Mouse (Mus musculus) gastrocnemius, postnatal 14 days (tissue): Measurements from ENCODE around the gene Coa7. TPM values are rescaled to one million over a fixed set of nuclear protein-coding genes. Genes with fewer than 3 reads are reported as not detected.

Source experiments
- DNase-seq: peaks from one replicate; pipeline ENCODE4 v3.0.0; 2021; ENCODE audit warnings: mixed read lengths
- intact Hi-C: fragments of 180-260 bp; cut with DNase I; formaldehyde crosslinking; loops from one replicate; pipeline ENCODE4 v1.15.1; 2025; ENCODE audit warnings: low total_unique reads
- total RNA-seq, 2 experiments: library from RNA; stranded (reverse); gene quantifications; 2 replicates each; pipeline ENCODE4 v1.2.3; 2021

Gene Coa7
- total RNA-seq, 2 experiments from 2014 or later, result 29.0 to 31.3 TPM

- no peak for DNase-seq
- intact Hi-C loops, result no loop called here
Measured at GRCm38 (mm10) chr4:108369254-108369653, 41.3 kb downstream of the Coa7 start.

GRCm38 (mm10) chr4:108370409-108370808 is 42.5 kb downstream of the Coa7 start:
- DNase-seq, result no peak
- intact Hi-C loops, result no loop called here

- no peak for DNase-seq
- intact Hi-C loops, result no loop called here
Measured at GRCm38 (mm10) chr4:108371421-108371820, 43.5 kb downstream of the Coa7 start.

- no peak for DNase-seq
- intact Hi-C loops, result no loop called here
Measured at GRCm38 (mm10) chr4:108372166-108372565, 44.2 kb downstream of the Coa7 start.

- intact Hi-C loops, result no loop called here
Measured at GRCm38 (mm10) chr4:108379476-108379875, 51.5 kb downstream of the Coa7 start.

GRCm38 (mm10) chr4:108380146-108380545 is 52.2 kb downstream of the Coa7 start:
- intact Hi-C loops, result no loop called here

More at GRCm38 (mm10) chr4:108379476-108379875, 51.5 kb downstream of the Coa7 start:
- no peak for DNase-seq

GRCm38 (mm10) chr4:108383183-108383714 is 55.3 kb downstream of the Coa7 start, which contains the start of gene Shisal2a:
Gene Shisal2a, minus strand, starts transcription at chr4:108383349.
- peak; percentile 7 for DNase-seq
- intact Hi-C loops, result no loop called here

More at GRCm38 (mm10) chr4:108380146-108380545, 52.2 kb downstream of the Coa7 start:
- DNase-seq, result no peak

GRCm38 (mm10) chr4:108386087-108386486 is 58.1 kb downstream of the Coa7 start:
- DNase-seq, result peak; percentile 26
- intact Hi-C loops, result no loop called here

GRCm38 (mm10) chr4:108387106-108387505 is 59.2 kb downstream of the Coa7 start:
- DNase-seq, result no peak
- intact Hi-C loops, result no loop called here

- intact Hi-C loops, result no loop called here
- DNase-seq, result peak; percentile 80
Measured at GRCm38 (mm10) chr4:108387681-108388253, 59.8 kb downstream of the Coa7 start.

GRCm38 (mm10) chr4:108388741-108389140 is 60.8 kb downstream of the Coa7 start:
- intact Hi-C loops, result no loop called here
- no peak for DNase-seq

- intact Hi-C loops, result no loop called here
- DNase-seq, result no peak
Measured at GRCm38 (mm10) chr4:108391124-108391523, 63.2 kb downstream of the Coa7 start.

Other genes starting within 250 kb of the Coa7 start
- 1 to 10 TPM; 7.0 to 10.0 TPM for gene Podn, start 231.7 kb upstream of the Coa7 start, total RNA-seq
- 100 to 1,000 TPM; 103 to 135 TPM for gene Scp2, start 183.1 kb upstream of the Coa7 start, total RNA-seq
- gene Echdc2, start 162.7 kb upstream of the Coa7 start, total RNA-seq, result 1 to 10 TPM; 3.3 to 3.7 TPM
- gene Zyg11a, start 110.1 kb upstream of the Coa7 start, total RNA-seq, result under 1 TPM; 0.37 to 0.66 TPM
- 10 to 100 TPM; 37.7 to 38.7 TPM for gene Zyg11b, start 27.0 kb upstream of the Coa7 start, total RNA-seq
- not detected for gene Shisal2a, start 55.2 kb downstream of the Coa7 start, total RNA-seq
- 10 to 100 TPM; 12.8 to 17.8 TPM for gene Gpx7, start 78.8 kb downstream of the Coa7 start, total RNA-seq
- gene Tut4, start 131.3 kb downstream of the Coa7 start, total RNA-seq, result 10 to 100 TPM; 13.0 to 17.3 TPM